Mouse (Mus musculus) hindbrain, embryonic 16.5 days (tissue): ENCODE data around the gene Kazn. TPM values are rescaled to one million over a fixed set of nuclear protein-coding genes. Genes with fewer than 3 reads are reported as not detected.

Source experiments
- ATAC-seq: fragments of 200-750 bp; cut with Nextera tagmentation; 2 replicates; pipeline ENCODE4 v1.8.0; 2017; ENCODE audit warnings: moderate TSS enrichment, moderate library complexity
- H3K27ac ChIP-seq: fragments of 300-500 bp; sonication (generic); 2 replicates; pipeline ENCODE4 v1.5.1; 2014; ENCODE audit warnings: low read depth, mild to moderate bottlenecking, control low read depth, low read length, moderate library complexity
- H3K27me3 ChIP-seq: fragments of 300-500 bp; sonication (generic); replicated peaks from 2 replicates; pipeline ENCODE4 v1.6.1; 2014; ENCODE audit warnings: low read length; ENCODE audit not compliant: control insufficient read depth, insufficient read depth
- H3K36me3 ChIP-seq: fragments of 300-500 bp; sonication (generic); 2 replicates; pipeline ENCODE4 v1.6.1; 2014; ENCODE audit warnings: mild to moderate bottlenecking, low read length, moderate library complexity, mixed read lengths; ENCODE audit not compliant: control insufficient read depth, insufficient read depth
- H3K4me1 ChIP-seq: fragments of 300-500 bp; sonication (generic); 2 replicates; pipeline ENCODE4 v1.6.1; 2014; ENCODE audit warnings: low read depth, low read length; ENCODE audit not compliant: control insufficient read depth, insufficient read depth
- H3K4me2 ChIP-seq: fragments of 300-500 bp; sonication (generic); 2 replicates; pipeline ENCODE4 v1.6.1; 2014; ENCODE audit warnings: mild to moderate bottlenecking, low read length, control low read depth, moderate library complexity
- H3K4me3 ChIP-seq: fragments of 300-500 bp; sonication (generic); 2 replicates; pipeline ENCODE4 v1.5.1; 2014; ENCODE audit warnings: mild to moderate bottlenecking, low read length, control low read depth, moderate library complexity
- H3K9ac ChIP-seq: fragments of 300-500 bp; sonication (generic); 2 replicates; pipeline ENCODE4 v1.6.1; 2014; ENCODE audit warnings: low read depth, mild to moderate bottlenecking, control low read depth, low read length, moderate library complexity
- H3K9me3 ChIP-seq: fragments of 300-500 bp; sonication (generic); 2 replicates; pipeline ENCODE4 v1.6.1; 2014; ENCODE audit warnings: mild to moderate bottlenecking, low read length, moderate library complexity; ENCODE audit not compliant: control insufficient read depth
- WGBS: fragments of 180-500 bp; shearing (Covaris S2); extraction: QIAGEN DNeasy Blood & Tissue Kit; methylation state at CpG from one replicate; pipeline ENCODE4 v1.1.7; 2014; 5-methylcytosine and 5-hydroxymethylcytosine counted together
- polyA plus RNA-seq: library from polyadenylated mRNA; unstranded; fragments of >200 nt; fragmentation: Nextera tagmentation; extraction: Ambion mirVana; gene quantifications from 2 replicates; pipeline ENCODE4 v1.2.1, GENCODE M21; 2015

The Kazn gene
- polyA plus RNA-seq, 1 experiment from 2014 or later = 26.4 TPM

DNA sequence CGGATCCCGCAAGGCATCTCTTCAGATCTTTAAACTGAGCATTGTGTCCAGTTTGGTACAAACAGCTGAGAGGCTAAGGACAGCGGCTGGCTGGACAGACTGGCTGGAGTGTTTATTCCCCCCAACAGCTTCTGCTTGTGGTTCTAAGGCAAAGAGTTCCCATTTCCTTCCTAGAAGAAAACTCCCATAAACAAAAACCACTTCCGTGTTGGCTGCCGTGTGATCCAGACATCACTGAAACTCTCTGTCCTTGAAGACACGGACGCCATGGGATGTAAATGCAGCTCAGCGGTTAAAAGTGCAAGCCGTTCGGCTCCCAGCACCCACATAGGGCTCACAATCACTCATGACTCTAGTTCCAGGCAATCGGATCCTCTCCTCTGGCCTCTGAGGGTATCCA lies 3.8 kb downstream of the Kazn start:
- Histone ChIP-seq H3K9ac (no peak overlapping the region), H3K4me3 (no peak overlapping the region), H3K27ac (no peak overlapping the region), H3K4me1 (peaks cover 17% of the 10 kb centered on the region), H3K36me3 (no peaks in the 10 kb centered on the region), H3K9me3 (no peaks in the 10 kb centered on the region), H3K4me2 (no peak overlapping the region), H3K27me3 (no peaks in the 10 kb centered on the region)
- ATAC-seq = no peak
- WGBS = 79% methylated on average over 11 of the region's 11 CpGs

DNA sequence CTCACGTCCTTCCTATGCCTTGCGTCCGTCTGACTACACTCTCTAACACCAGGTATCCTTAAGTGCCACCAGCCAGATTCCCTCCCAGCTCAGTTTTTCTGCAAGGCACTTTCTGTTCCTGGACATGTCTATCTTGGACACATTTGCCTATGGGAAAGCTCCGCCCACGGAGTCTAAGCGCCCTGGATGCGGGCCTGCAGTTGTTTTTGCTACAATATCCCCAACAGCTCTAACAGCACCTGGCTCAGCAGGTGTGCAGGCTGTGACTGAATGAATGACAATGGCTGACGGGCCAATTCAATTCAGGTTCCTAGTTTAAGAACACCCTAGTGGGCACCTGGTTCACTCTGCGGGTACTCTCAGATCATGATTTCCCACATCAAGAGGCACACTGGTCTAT lies 4.4 kb downstream of the Kazn start:
- Histone ChIP-seq H3K4me3 (no peak overlapping the region), H3K27ac (no peak overlapping the region)
- WGBS = 62% methylated on average over 9 of the region's 9 CpGs

DNA sequence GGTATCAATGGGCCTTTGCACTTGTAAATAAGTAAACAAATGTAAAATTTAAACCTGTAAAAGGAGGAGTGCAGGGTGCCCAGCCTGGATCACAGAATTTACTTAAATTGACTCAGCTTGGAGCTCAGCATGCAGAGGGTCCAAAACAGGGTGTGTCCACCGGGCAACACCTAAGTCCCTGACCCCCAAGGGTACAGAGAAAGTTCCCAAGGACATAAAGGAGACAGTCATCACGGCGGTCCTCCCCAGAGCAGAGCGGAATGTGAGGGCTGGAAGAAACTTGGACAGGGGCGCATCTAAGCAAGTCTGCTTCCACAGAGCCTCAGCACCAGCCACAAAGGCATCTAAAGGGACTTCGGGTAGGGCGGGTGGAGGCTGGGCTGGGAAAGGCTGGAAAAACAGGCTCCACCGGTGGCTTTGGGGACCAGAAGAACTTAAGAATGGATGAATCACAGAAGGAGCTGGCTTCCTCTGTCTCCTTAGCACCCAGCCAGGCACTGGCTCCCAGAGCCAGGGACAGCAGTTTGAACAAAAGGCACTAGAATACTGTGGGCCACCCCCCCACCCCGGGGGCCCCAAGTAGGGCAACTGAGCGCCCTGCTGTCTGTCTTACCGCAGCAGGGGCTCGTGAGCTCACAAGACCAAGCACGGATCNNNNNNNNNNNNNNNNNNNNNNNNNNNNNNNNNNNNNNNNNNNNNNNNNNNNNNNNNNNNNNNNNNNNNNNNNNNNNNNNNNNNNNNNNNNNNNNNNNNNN lies 10.2 kb downstream of the Kazn start:
- ATAC-seq = no peak; the same call in 1 of the 2 replicates
- Histone ChIP-seq H3K4me1 (peaks cover 5% of the 10 kb centered on the region), H3K36me3 (no peaks in the 10 kb centered on the region), H3K4me3 (no peak overlapping the region), H3K4me2 (no peak overlapping the region), H3K9ac (no peak overlapping the region), H3K9me3 (no peaks in the 10 kb centered on the region), H3K27ac (no peak overlapping the region), H3K27me3 (no peaks in the 10 kb centered on the region)
- 35% methylated on average over 13 of the region's 13 CpGs for WGBS

More for the DNA sequence above, 4.4 kb downstream of the Kazn start:
- H3K4me1 ChIP-seq = peaks cover 17% of the 10 kb centered on the region
- H3K4me2 ChIP-seq = no peak overlapping the region
- no peak for ATAC-seq
- H3K9ac ChIP-seq = no peak overlapping the region
- H3K36me3 ChIP-seq = no peaks in the 10 kb centered on the region
- H3K27me3 ChIP-seq = no peaks in the 10 kb centered on the region
- H3K9me3 ChIP-seq = no peaks in the 10 kb centered on the region

DNA sequence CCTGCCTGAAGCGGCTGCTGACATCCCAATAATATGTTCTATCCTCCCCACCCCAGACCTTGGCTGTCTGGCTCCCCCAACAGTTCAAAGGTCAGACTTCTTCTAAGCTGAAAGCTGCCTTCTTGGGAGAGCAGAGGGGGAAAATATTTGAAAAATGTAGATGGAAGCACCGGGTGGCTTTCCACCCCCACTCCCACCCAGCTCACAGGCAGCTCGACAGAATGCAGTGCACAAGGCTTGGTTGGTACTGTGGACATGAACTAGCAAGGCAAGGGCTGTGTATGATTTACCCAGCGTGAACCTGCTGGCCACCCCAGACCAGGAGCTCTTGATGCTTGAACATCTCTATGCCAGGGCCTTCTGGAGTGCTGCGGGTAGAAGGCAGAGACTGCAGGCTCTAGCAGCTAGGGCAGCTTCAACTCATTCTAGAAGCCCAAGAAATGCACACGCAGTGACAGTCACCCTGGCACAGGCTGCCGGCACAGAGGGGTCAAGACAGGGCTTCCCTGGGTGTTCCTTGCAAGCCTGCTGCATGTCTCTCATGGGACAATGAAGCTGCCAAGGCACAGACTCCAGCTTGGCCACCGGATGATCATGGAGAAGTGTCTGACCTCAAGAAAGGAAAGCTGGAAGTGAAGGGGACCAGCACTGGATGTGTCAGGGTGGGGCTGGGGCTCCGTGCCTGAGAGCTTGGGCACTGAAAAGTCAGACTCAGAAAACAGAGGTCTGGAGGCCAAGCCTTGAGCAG lies 15.1 kb downstream of the Kazn start:
- no peaks in the 10 kb centered on the region for H3K36me3 ChIP-seq
- WGBS = 76% methylated on average over 9 of the region's 9 CpGs
- no peak for ATAC-seq
- no peak overlapping the region for H3K9ac ChIP-seq
- H3K27me3 ChIP-seq = no peaks in the 10 kb centered on the region
- no peak overlapping the region for H3K4me2 ChIP-seq
- H3K4me3 ChIP-seq = no peak overlapping the region
- no peak overlapping the region for H3K27ac ChIP-seq
- peaks cover 15% of the 10 kb centered on the region for H3K4me1 ChIP-seq
- no peaks in the 10 kb centered on the region for H3K9me3 ChIP-seq

DNA sequence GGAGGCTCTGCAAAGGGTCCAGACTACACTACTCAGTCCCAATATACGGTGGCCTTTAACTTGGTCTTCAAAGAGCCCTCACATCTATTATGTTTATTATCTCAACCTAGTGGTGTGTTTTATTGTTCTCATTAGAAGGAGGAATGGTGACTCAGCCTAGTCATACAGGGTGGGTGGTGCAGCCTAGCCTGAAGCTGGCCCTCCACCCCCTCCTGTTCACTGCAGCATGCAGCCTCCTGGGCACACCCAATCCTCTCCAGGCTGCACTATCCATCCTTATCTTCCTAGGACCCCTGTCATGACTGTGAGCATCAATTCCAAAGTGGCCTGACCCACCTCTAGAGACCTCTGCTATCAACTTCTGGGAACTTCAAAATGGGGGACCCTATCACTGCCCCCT lies 16.8 kb downstream of the Kazn start:
- Histone ChIP-seq H3K4me2 (no peak overlapping the region), H3K36me3 (no peaks in the 10 kb centered on the region), H3K27me3 (no peaks in the 10 kb centered on the region), H3K9me3 (no peaks in the 10 kb centered on the region), H3K9ac (no peak overlapping the region), H3K27ac (no peak overlapping the region), H3K4me1 (peaks cover 15% of the 10 kb centered on the region), H3K4me3 (no peak overlapping the region)
- ATAC-seq = no peak
- 64% methylated on average over 1 of the region's 1 CpGs for WGBS

DNA sequence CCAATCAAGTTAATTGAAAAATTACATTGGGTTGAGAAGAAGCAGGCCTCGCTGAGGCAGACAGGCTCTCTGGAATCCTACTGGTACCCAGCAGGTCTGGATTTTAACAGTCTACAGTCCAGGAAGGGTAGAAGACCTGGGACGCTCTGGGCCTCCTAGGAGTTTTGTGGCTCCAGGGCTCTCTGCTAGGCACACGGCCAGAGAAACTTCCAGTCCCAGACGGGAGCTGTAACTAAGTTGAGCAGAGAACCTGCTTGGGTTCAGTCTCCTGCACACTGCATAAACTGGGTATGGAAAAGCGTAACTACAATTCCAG lies 17.5 kb downstream of the Kazn start:
- Histone ChIP-seq H3K36me3 (no peaks in the 10 kb centered on the region), H3K9ac (no peak overlapping the region), H3K4me1 (peaks cover 15% of the 10 kb centered on the region), H3K9me3 (no peaks in the 10 kb centered on the region), H3K27me3 (no peaks in the 10 kb centered on the region), H3K4me3 (no peak overlapping the region), H3K27ac (no peak overlapping the region), H3K4me2 (no peak overlapping the region)
- ATAC-seq = no peak
- WGBS = 48% methylated on average over 5 of the region's 5 CpGs

DNA sequence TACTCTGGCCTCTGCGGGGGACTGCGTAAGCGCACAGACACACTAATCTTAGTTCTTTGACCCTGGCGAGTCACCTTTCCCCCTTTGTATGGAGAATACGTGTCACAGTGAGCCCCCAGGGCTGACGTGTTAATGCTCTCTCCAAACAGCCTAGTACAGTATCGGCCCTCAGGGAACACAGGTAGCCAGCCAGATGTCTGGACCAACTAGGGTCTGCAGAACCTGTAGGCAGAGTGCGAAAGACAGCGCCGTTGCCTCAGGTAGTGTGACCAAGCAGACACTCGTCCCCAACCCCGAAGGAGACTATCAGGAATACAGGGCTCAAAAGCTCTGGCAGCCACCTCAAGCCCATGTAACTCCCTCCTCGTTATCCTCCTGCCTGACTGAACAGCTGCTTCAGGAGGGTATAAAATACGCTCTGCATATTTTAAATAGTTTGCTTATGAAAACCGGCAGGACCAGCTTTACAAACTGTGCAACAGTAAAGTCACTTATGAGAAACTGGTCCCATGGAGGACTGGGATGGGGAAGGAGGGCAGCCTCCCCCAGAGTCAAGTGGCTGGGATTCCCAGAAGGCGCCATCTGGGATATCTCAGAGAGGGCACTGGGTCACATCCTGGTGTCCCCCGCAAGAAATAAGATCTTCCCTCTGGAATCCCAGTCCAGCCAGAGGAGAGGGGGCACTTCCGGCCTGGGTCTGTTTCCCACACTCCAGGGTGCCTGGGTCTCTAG lies 18.0 kb downstream of the Kazn start:
- 62% methylated on average over 18 of the region's 18 CpGs for WGBS
- no peak overlapping the region for H3K27ac ChIP-seq

DNA sequence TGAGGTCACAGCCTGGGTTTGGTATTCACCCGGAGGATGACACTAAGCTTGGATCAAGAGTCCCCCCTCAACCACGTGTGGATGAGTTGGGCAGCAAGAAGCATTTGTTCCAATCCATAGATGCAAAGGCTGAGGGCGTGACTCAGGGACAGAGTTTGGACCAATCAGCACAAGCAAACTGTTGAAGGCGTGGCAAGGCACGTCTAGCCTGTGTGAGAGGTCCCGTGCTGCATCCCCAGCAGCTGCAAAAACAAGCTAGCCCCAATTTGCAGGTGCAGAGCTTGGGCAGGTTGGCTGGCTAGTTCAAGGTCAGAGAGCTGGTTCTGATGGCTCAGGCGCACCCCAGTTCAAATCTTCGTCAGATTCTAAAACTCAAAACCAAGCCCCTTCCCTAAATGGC lies 20.2 kb downstream of the Kazn start:
- Histone ChIP-seq H3K27me3 (no peaks in the 10 kb centered on the region), H3K9ac (no peak overlapping the region), H3K9me3 (no peaks in the 10 kb centered on the region), H3K4me2 (no peak overlapping the region), H3K4me1 (peaks cover 15% of the 10 kb centered on the region), H3K4me3 (no peak overlapping the region), H3K36me3 (no peaks in the 10 kb centered on the region), H3K27ac (no peak overlapping the region)
- 74% methylated on average over 8 of the region's 8 CpGs for WGBS
- ATAC-seq = no peak

More for the DNA sequence above, 18.0 kb downstream of the Kazn start:
- Histone ChIP-seq H3K4me2 (no peak overlapping the region), H3K4me3 (no peak overlapping the region), H3K9ac (no peak overlapping the region), H3K9me3 (no peaks in the 10 kb centered on the region), H3K36me3 (no peaks in the 10 kb centered on the region), H3K4me1 (peaks cover 13% of the 10 kb centered on the region), H3K27me3 (no peaks in the 10 kb centered on the region)
- ATAC-seq = no peak

DNA sequence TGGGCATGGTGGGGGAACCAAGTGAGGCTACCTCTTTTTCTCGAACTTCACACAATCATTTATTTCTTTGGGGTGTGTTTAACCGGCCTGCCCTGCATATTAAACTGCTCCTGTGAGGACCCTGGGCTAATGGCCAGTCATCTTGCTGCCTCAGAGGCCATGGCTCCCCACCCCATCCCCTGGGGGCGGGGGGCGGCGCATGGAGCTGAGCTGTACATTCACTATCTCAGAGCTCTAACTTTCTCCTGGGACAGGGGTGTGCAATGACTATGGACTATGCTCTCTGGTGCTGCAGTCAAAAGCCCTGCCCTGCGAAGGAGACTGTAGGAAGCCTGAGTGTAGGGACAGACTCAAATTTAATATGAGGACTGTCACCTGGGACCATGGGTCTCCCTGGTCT lies 22.2 kb downstream of the Kazn start:
- no peak overlapping the region for H3K27ac ChIP-seq
- no peak overlapping the region for H3K4me3 ChIP-seq
- no peak overlapping the region for H3K9ac ChIP-seq
- peaks cover 21% of the 10 kb centered on the region for H3K4me1 ChIP-seq
- no peaks in the 10 kb centered on the region for H3K27me3 ChIP-seq
- no peaks in the 10 kb centered on the region for H3K9me3 ChIP-seq
- no peak overlapping the region for H3K4me2 ChIP-seq
- no peak for ATAC-seq
- whole genome bisulfite sequencing = 83% methylated on average over 6 of the region's 6 CpGs
- H3K36me3 ChIP-seq = no peaks in the 10 kb centered on the region
